Mouse (Mus musculus): ENCODE measurements around the gene Prkca.

DNA sequence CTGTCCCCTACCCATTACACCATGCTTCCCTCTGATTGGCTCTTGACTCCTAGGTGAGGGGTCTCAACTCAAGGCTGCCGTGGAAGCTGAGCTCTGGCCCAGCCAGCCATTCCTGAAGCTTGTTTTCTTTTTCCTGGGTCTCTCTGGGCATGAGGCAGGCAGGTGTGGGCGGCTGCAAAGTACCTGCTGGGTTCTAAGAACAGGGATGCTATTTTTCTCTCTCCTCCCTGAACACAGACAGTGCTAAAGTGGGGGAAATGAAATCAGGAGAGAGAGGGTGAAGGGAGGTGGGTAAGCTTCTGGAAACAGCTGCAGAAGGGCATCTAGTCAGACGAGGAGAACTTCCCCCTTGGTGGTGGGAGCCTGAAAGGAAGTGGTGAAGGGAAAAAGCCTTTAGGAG, 414.0 kb downstream of the Prkca start:
- TF ChIP-seq HCFC1 (IDR thresholded peaks at IDR 0.05; ENCODE audit: borderline replicate concordance, insufficient read depth, low read length) (no peak), ZNF384 (IDR thresholded peaks at IDR 0.05; ENCODE audit: low read depth, low read length) (no peak)
